Mouse (Mus musculus): ENCODE data around the gene Kcnq2. TPM values are rescaled to one million over a fixed set of nuclear protein-coding genes. Genes with fewer than 3 reads are reported as not detected.

Gene Kcnq2
- polyA plus RNA-seq, 1 experiment, result 0.32 TPM

DNA sequence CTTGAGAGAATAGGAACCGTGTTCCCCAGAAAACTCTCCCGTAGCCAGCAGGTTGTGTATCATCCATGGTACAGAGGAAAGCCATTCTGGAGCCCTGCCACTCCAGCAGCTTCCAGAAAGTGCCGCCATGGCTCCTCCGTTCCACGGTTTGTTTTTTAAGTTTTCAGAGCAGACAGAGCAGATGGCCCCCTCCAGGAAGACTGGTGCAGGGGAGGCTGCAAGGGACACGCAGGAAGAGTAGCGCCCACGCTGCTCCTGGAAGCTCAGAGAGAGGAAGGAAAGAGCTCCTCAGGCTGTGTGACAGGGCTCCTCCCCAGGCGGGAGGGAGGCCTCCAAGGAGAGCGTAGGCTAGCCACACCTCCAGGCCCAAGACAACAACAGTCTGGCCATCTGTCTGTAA, 15.1 kb downstream of the Kcnq2 start:
- Histone ChIP-seq H3K4me3 (ENCODE audit: control insufficient read depth, insufficient read depth, low read length) (no peak overlapping the region), H3K27ac (ENCODE audit: control insufficient read depth, insufficient read depth, low read length) (no peak overlapping the region), H3K27me3 (ENCODE audit: control insufficient read depth, insufficient read depth, low read length) (no peaks in the 10 kb centered on the region), H3K4me1 (replicated peaks; ENCODE audit: control insufficient read depth, insufficient read depth, low read length) (no peaks in the 10 kb centered on the region), H3K36me3 (ENCODE audit: control insufficient read depth, insufficient read depth, low read length) (no peaks in the 10 kb centered on the region)
- 22% methylated on average over 10 of the region's 10 CpGs for WGBS
- TF ChIP-seq POLR2A (IDR thresholded peaks at IDR 0.05; ENCODE audit: control insufficient read depth, extremely low read depth, insufficient read depth, low read length, poor library complexity) (no peak), CTCF (IDR thresholded peaks at IDR 0.05; ENCODE audit: borderline replicate concordance, control insufficient read depth, extremely low read depth, insufficient read depth, low read length, poor library complexity) (no peak)
- no peak for DNase-seq

GRCm38 (mm10) chr2:181116436-181116835, 18.7 kb downstream of the Kcnq2 start:
- no peak for DNase-seq
- TF ChIP-seq POLR2A (IDR thresholded peaks at IDR 0.05; ENCODE audit: control insufficient read depth, extremely low read depth, insufficient read depth, low read length, poor library complexity), result no peak
- no peak for TF ChIP-seq CTCF (IDR thresholded peaks at IDR 0.05; ENCODE audit: borderline replicate concordance, control insufficient read depth, extremely low read depth, insufficient read depth, low read length, poor library complexity)
- H3K27ac ChIP-seq (ENCODE audit: control insufficient read depth, insufficient read depth, low read length), result no peak overlapping the region
- WGBS, result 83% methylated on average over 5 of the region's 5 CpGs
- H3K27me3 ChIP-seq (ENCODE audit: control insufficient read depth, insufficient read depth, low read length), result no peaks in the 10 kb centered on the region
- no peaks in the 10 kb centered on the region for H3K36me3 ChIP-seq (ENCODE audit: control insufficient read depth, insufficient read depth, low read length)
- no peak overlapping the region for H3K4me3 ChIP-seq (ENCODE audit: control insufficient read depth, insufficient read depth, low read length)
- H3K4me1 ChIP-seq (replicated peaks; ENCODE audit: control insufficient read depth, insufficient read depth, low read length), result no peaks in the 10 kb centered on the region

- Histone ChIP-seq H3K4me1 (replicated peaks; ENCODE audit: control insufficient read depth, insufficient read depth, low read length) (no peaks in the 10 kb centered on the region), H3K4me3 (ENCODE audit: control insufficient read depth, insufficient read depth, low read length) (no peak overlapping the region), H3K27me3 (ENCODE audit: control insufficient read depth, insufficient read depth, low read length) (no peaks in the 10 kb centered on the region), H3K27ac (ENCODE audit: control insufficient read depth, insufficient read depth, low read length) (no peak overlapping the region), H3K36me3 (ENCODE audit: control insufficient read depth, insufficient read depth, low read length) (no peaks in the 10 kb centered on the region)
- 83% methylated on average over 3 of the region's 3 CpGs for WGBS
- TF ChIP-seq CTCF (IDR thresholded peaks at IDR 0.05; ENCODE audit: borderline replicate concordance, control insufficient read depth, extremely low read depth, insufficient read depth, low read length, poor library complexity) (no peak), POLR2A (IDR thresholded peaks at IDR 0.05; ENCODE audit: control insufficient read depth, extremely low read depth, insufficient read depth, low read length, poor library complexity) (no peak)
- DNase-seq, result no peak
Measured at GRCm38 (mm10) chr2:181115367-181115766, 19.7 kb downstream of the Kcnq2 start.

DNA sequence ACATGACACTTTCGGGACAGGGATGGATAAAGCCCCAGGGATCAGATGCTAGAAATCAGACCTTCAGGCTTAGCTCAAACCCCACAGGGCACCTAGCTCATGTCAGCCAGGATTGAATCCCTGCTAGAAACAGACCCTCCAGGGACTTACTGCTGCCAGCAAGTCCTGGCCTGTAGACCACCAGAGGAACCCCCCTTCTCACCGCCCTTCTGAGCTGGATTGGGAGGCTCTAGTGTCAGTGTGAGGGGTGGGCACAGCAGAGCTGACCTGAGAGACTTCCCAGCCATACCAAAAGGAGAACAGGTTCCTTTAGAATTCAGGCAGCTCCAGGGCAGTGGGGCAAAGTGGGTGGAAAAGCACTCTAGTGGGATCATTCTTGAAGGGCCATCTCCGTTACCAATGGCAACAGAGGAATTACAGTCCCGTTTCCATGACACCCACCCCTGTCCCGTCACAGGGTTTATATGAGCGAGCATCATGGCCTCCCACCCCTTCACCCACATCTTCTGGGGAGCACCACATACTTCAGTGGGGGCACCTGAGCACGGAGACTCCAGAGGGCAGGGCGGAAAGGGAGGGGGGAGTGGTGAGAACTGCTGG, 21.2 kb downstream of the Kcnq2 start:
- no peaks in the 10 kb centered on the region for H3K36me3 ChIP-seq (ENCODE audit: control insufficient read depth, insufficient read depth, low read length)
- DNase-seq, result no peak
- H3K27ac ChIP-seq (ENCODE audit: control insufficient read depth, insufficient read depth, low read length), result no peak overlapping the region
- no peaks in the 10 kb centered on the region for H3K27me3 ChIP-seq (ENCODE audit: control insufficient read depth, insufficient read depth, low read length)
- 81% methylated on average over 8 of the region's 8 CpGs for WGBS
- TF ChIP-seq POLR2A (IDR thresholded peaks at IDR 0.05; ENCODE audit: control insufficient read depth, extremely low read depth, insufficient read depth, low read length, poor library complexity) (no peak), CTCF (IDR thresholded peaks at IDR 0.05; ENCODE audit: borderline replicate concordance, control insufficient read depth, extremely low read depth, insufficient read depth, low read length, poor library complexity) (no peak)
- H3K4me3 ChIP-seq (ENCODE audit: control insufficient read depth, insufficient read depth, low read length), result no peak overlapping the region
- H3K4me1 ChIP-seq (replicated peaks; ENCODE audit: control insufficient read depth, insufficient read depth, low read length), result no peaks in the 10 kb centered on the region

DNA sequence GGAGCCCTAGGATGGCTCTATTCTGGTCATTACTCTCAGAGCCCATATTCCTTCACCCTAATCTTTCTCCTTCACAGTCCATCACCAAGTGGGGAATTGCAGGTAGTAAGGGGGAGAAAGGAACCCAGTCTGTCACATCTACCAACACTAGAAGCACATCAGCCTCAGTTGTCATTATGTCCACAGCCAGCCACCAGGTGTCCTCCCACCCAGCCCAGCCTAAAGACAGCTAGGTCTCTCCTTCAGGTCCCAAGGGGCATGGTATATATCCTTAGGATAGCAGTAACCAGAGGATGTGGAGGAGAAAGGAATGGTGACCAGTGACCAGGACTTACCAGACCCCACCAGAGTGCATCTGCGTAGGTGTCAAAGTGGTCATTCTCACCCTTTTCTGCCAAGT, 23.4 kb downstream of the Kcnq2 start:
- H3K36me3 ChIP-seq (ENCODE audit: control insufficient read depth, insufficient read depth, low read length), result no peaks in the 10 kb centered on the region
- no peak for DNase-seq
- H3K27ac ChIP-seq (ENCODE audit: control insufficient read depth, insufficient read depth, low read length), result no peak overlapping the region
- no peaks in the 10 kb centered on the region for H3K27me3 ChIP-seq (ENCODE audit: control insufficient read depth, insufficient read depth, low read length)
- H3K4me1 ChIP-seq (replicated peaks; ENCODE audit: control insufficient read depth, insufficient read depth, low read length), result no peaks in the 10 kb centered on the region
- TF ChIP-seq POLR2A (IDR thresholded peaks at IDR 0.05; ENCODE audit: control insufficient read depth, extremely low read depth, insufficient read depth, low read length, poor library complexity), result no peak
- no peak overlapping the region for H3K4me3 ChIP-seq (ENCODE audit: control insufficient read depth, insufficient read depth, low read length)
- 91% methylated on average over 1 of the region's 1 CpGs for WGBS

DNA sequence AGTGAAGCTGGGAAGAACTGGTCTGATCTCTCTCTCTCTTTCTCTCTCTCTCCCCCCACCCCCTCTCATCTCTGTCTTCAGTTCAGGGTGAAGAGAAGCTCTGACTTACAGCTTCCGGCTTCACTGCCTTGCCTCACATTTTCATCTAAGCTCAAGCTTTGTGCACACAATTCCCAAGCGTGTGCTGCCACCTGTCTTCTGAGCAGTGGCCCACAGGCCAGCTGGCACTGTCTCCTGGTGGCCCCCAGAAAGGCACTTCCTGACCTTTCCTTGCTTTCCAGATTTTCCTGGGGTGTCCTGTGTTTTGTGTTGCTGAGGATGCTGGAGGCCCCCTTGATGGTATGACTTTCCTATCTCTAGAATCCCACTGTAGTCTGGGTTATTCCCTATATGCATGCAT, 31.0 kb downstream of the Kcnq2 start:
- Histone ChIP-seq H3K27ac (ENCODE audit: control insufficient read depth, insufficient read depth, low read length) (no peak overlapping the region), H3K4me3 (ENCODE audit: control insufficient read depth, insufficient read depth, low read length) (no peak overlapping the region), H3K4me1 (replicated peaks; ENCODE audit: control insufficient read depth, insufficient read depth, low read length) (no peaks in the 10 kb centered on the region), H3K36me3 (ENCODE audit: control insufficient read depth, insufficient read depth, low read length) (no peaks in the 10 kb centered on the region), H3K27me3 (ENCODE audit: control insufficient read depth, insufficient read depth, low read length) (no peaks in the 10 kb centered on the region)
- no peak for TF ChIP-seq POLR2A (IDR thresholded peaks at IDR 0.05; ENCODE audit: control insufficient read depth, extremely low read depth, insufficient read depth, low read length, poor library complexity)
- TF ChIP-seq CTCF (IDR thresholded peaks at IDR 0.05; ENCODE audit: borderline replicate concordance, control insufficient read depth, extremely low read depth, insufficient read depth, low read length, poor library complexity), result no peak
- WGBS, result 75% methylated on average over 2 of the region's 2 CpGs
- DNase-seq, result no peak

DNA sequence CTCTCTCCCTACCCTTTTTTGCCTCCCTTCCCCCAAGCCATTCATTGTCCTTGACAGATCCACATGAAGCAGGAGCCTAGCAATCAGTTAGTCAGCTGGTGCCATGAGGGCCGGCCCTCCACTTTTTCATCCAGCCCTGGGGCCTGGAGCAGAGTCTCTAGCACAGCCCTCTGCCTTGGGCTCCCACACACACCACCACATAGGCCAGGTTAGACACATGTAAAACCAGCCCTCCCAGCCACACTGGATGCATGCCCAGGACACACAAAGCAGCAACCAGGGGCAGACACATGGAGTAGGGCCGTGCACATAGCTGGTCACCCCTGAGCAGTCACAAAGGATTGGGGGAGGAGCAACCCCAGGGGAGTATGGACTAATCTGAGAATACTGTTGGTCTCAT, 32.9 kb downstream of the Kcnq2 start:
- DNase-seq, result no peak
- Histone ChIP-seq H3K4me1 (replicated peaks; ENCODE audit: control insufficient read depth, insufficient read depth, low read length) (no peaks in the 10 kb centered on the region), H3K27me3 (ENCODE audit: control insufficient read depth, insufficient read depth, low read length) (no peaks in the 10 kb centered on the region)

More for the DNA sequence above, 32.9 kb downstream of the Kcnq2 start:
- Histone ChIP-seq H3K27ac (ENCODE audit: control insufficient read depth, insufficient read depth, low read length) (no peak overlapping the region), H3K4me3 (ENCODE audit: control insufficient read depth, insufficient read depth, low read length) (no peak overlapping the region), H3K36me3 (ENCODE audit: control insufficient read depth, insufficient read depth, low read length) (no peaks in the 10 kb centered on the region)
- no peak for TF ChIP-seq POLR2A (IDR thresholded peaks at IDR 0.05; ENCODE audit: control insufficient read depth, extremely low read depth, insufficient read depth, low read length, poor library complexity)
- TF ChIP-seq CTCF (IDR thresholded peaks at IDR 0.05; ENCODE audit: borderline replicate concordance, control insufficient read depth, extremely low read depth, insufficient read depth, low read length, poor library complexity), result no peak
- WGBS, result 60% methylated on average over 2 of the region's 2 CpGs
